Mouse (Mus musculus) B cell, adult 2 months (primary cell): ENCODE data around the gene Olfr628.
"Not testable (repeated sequence)": the region's sequence is repeated elsewhere in the genome, so short reads cannot be mapped to it uniquely, and the experiment has no call there.

Source experiments
- DNase-seq, 2 experiments: peaks; one replicate each; pipeline ENCODE4 v3.0.0; 2022

Gene Olfr628

GRCm38 (mm10) chr7:103730074-103730473 lies at the start of gene Olfr628:
Gene Olfr628 (plus strand): TSS chr7:103730374.
- no peak for DNase-seq

- DNase-seq: no peak
These were observed 47.8 kb upstream of the Olfr628 start, which contains the start of gene Olfr625-ps1 for GRCm38 (mm10) chr7:103682420-103682819. Gene Olfr625-ps1 (plus strand): TSS chr7:103682720.

- no peak for DNase-seq
These were observed 30.7 kb upstream of the Olfr628 start for GRCm38 (mm10) chr7:103699469-103699868.

GRCm38 (mm10) chr7:103712024-103712423 lies 18.1 kb upstream of the Olfr628 start:
- DNase-seq: peak; percentile 25 to 35

GRCm38 (mm10) chr7:103714371-103714770 lies 15.8 kb upstream of the Olfr628 start, which contains the start of gene Olfr243:
Gene Olfr243 (plus strand): TSS chr7:103714671.
- no peak for DNase-seq

- DNase-seq: not testable (repeated sequence)
These were observed 13.8 kb upstream of the Olfr628 start for GRCm38 (mm10) chr7:103716398-103716797.

- DNase-seq: no peak
These were observed 14.7 kb downstream of the Olfr628 start, which contains the start of gene Olfr629 for GRCm38 (mm10) chr7:103744843-103745242. Gene Olfr629 (minus strand): TSS chr7:103744943.

GRCm38 (mm10) chr7:103757233-103757632 lies 27.1 kb downstream of the Olfr628 start, which contains the start of gene Olfr630:
Gene Olfr630 (minus strand): TSS chr7:103757333.
- no peak for DNase-seq

- DNase-seq: not testable (repeated sequence)
These were observed 32.0 kb downstream of the Olfr628 start for GRCm38 (mm10) chr7:103762212-103762611.

GRCm38 (mm10) chr7:103767687-103768086 lies 37.5 kb downstream of the Olfr628 start:
- not testable (repeated sequence) for DNase-seq

GRCm38 (mm10) chr7:103771494-103771893 lies 41.3 kb downstream of the Olfr628 start, which contains the start of gene Olfr69:
Gene Olfr69 (minus strand): TSS chr7:103771594.
- no peak for DNase-seq

GRCm38 (mm10) chr7:103777652-103778051 lies 47.5 kb downstream of the Olfr628 start:
- not testable (repeated sequence) for DNase-seq

GRCm38 (mm10) chr7:103779598-103779997 lies 49.4 kb downstream of the Olfr628 start, which contains the start of gene Olfr68:
Gene Olfr68 (minus strand): TSS chr7:103779698.
- DNase-seq: no peak
